Mouse (Mus musculus) E14TG2a.4 (cell line): ENCODE measurements at regions not wholly inside any gene's neighbourhood (a gene's known extent, or its start where the extent isn't known, plus 50 kb on each side); places are given as distances from the start of the nearest gene placed in this dataset.

ENCODE experiments used
- H3K27me3 ChIP-seq: 2 replicates; pipeline ENCODE4 v1.6.1; 2014; ENCODE audit warnings: low read length, control low read depth; ENCODE audit not compliant: insufficient read depth
- H3K36me3 ChIP-seq: 2 replicates; pipeline ENCODE4 v1.6.1; 2014; ENCODE audit warnings: low read length, control low read depth; ENCODE audit not compliant: insufficient read depth
- H3K4me1 ChIP-seq: replicated peaks from 2 replicates; pipeline ENCODE4 v1.6.1; 2014; ENCODE audit warnings: low read depth, low read length, control low read depth
- H3K4me3 ChIP-seq: replicated peaks from 2 replicates; pipeline ENCODE4 v1.5.1; 2014; ENCODE audit warnings: mild to moderate bottlenecking, low read length
- H3K9me3 ChIP-seq: 2 replicates; pipeline ENCODE4 v1.6.1; 2014; ENCODE audit warnings: low read length, control low read depth
- CTCF ChIP-seq: conservative IDR thresholded peaks from 2 replicates; pipeline ENCODE4 v1.5.1; 2014; ENCODE audit warnings: low read length
- NANOG ChIP-seq: IDR thresholded peaks from 2 replicates; pipeline ENCODE4 v1.6.1; 2014; ENCODE audit warnings: borderline replicate concordance, low read length, mixed read lengths
- POU5F1 ChIP-seq: IDR thresholded peaks from 2 replicates; pipeline ENCODE4 v1.6.1; 2014; ENCODE audit warnings: low read length, borderline replicate concordance

DNA sequence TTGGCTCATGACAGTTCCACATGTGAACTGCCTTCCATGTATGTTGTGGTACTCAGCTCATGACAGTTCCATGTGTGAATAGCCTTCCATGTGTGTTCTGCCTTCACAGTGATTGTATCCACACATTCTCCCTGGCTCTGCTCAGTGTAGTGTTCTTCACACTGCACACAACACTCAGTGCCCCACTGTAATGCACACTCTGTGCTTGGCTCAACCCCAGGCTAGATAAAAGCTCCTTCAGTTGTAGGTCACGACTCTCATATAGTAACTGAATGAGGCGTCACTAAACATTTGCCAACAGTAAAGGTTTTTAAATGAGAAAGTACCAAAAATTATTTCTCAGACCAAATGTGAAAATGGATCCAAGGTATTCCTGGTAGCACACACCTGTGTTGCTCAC is 79.6 kb downstream of the Tex29 start:
- TF ChIP-seq NANOG: no peak
- Histone ChIP-seq H3K4me3 (no peak overlapping the region), H3K36me3 (no peaks in the 10 kb centered on the region), H3K4me1 (peaks cover 4% of the 10 kb centered on the region; the same call in 1 of the 2 replicates), H3K27me3 (peaks cover 3% of the 10 kb centered on the region; the same call in 1 of the 2 replicates), H3K9me3 (peaks cover 4% of the 10 kb centered on the region; the same call in 1 of the 2 replicates)

DNA sequence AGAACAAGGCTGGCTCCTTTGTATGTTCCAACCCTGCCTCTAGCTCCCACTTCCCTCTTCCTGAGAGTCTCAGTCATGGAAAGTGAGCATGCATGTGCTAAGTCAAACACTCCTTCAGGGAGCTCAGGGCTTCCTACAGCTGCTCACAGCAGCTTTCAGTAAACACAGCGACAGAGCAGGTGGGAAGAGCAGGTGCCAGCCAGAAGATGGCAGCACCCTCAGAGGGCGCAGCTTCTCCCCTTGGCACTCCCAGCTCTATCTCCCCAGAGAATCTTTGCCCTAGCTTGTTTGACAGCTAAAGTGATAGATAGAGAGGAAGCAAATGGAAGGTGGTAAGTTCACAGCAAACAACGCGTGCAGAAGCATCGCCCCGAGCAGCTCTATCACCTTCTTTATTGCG is 82.8 kb downstream of the Tex29 start:
- no peaks in the 10 kb centered on the region for H3K27me3 ChIP-seq
- H3K4me3 ChIP-seq: no peak overlapping the region
- H3K36me3 ChIP-seq: no peaks in the 10 kb centered on the region
- H3K9me3 ChIP-seq: peaks cover 4% of the 10 kb centered on the region; the same call in 1 of the 2 replicates
- H3K4me1 ChIP-seq: no peaks in the 10 kb centered on the region
- no peak for TF ChIP-seq NANOG
- TF ChIP-seq POU5F1: no peak
- no peak for TF ChIP-seq CTCF

DNA sequence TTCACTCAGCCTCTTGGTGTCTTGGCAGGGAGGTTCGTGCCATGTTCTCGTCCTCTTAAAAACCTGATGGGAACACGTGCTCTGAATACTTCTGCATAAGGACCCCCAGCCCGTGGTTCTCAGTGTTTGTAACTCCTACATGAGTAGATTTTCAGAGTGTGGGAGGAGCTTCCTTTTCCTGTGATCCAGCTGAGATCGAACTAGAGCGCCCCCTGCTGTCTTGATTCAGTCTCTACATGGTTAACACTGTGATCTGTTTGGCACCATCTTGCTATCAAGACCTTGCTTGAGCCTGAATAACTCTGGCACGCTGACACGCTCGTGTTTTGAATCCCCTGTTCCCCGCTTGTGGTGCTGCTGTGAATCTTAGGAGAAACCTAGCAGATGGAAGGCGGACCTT is 83.9 kb downstream of the Tex29 start:
- Histone ChIP-seq H3K4me3 (no peak overlapping the region), H3K36me3 (no peaks in the 10 kb centered on the region), H3K27me3 (no peaks in the 10 kb centered on the region), H3K9me3 (peaks cover 4% of the 10 kb centered on the region; the same call in 1 of the 2 replicates), H3K4me1 (no peaks in the 10 kb centered on the region)
- TF ChIP-seq POU5F1 (no peak), CTCF (peak; percentile 47)

DNA sequence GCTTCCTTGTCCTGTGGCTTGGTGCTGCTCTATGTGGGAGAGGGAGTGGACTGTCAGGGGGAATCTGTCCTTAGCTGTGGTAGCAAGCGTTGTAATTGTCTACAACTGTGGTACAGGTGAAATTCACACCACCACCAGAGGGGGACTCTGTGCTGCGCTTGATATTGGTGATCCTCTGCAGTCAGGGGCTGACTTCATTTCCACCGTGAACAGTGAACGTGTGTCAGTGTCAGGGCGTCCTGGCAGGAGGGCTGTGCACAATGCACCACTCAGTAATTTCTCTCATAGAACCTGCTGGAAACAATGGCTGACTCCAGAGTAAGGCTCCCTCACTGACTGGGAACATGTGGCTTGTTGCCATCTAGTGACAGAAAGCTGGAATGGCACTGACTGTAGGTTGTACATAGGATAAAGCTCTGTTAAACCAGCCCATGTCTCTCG is 102.6 kb downstream of the Tex29 start:
- H3K4me3 ChIP-seq: no peak overlapping the region
- TF ChIP-seq POU5F1: no peak
- no peak for TF ChIP-seq NANOG
- peak; percentile 55 for TF ChIP-seq CTCF
- no peaks in the 10 kb centered on the region for H3K4me1 ChIP-seq
- H3K27me3 ChIP-seq: no peaks in the 10 kb centered on the region
- peaks cover 8% of the 10 kb centered on the region; the same call in 1 of the 2 replicates for H3K9me3 ChIP-seq
- no peaks in the 10 kb centered on the region for H3K36me3 ChIP-seq

DNA sequence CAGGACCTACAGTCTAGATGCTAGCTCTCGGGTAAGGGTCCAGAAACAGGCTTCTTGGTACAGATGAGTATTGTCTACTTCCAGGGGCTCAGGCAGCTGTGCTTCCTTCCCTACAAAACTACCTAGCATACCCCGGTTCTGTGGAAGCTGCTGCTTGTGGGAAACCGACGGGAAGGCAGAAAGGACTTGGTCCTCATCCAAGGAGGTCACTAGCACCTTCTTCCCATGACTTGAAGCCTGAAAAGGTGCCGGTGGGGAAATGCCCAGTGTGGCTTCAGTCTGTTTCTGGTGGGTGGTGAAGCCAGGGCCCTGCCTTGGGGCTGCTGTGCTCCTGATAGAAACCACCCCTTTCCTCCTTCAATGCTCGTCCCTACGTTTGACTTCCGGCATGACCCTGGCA is 107.5 kb downstream of the Tex29 start:
- no peaks in the 10 kb centered on the region for H3K9me3 ChIP-seq
- no peaks in the 10 kb centered on the region for H3K4me1 ChIP-seq
- H3K27me3 ChIP-seq: no peaks in the 10 kb centered on the region
- no peak overlapping the region for H3K4me3 ChIP-seq
- TF ChIP-seq POU5F1 (no peak), CTCF (no peak), NANOG (no peak)
- no peaks in the 10 kb centered on the region for H3K36me3 ChIP-seq

DNA sequence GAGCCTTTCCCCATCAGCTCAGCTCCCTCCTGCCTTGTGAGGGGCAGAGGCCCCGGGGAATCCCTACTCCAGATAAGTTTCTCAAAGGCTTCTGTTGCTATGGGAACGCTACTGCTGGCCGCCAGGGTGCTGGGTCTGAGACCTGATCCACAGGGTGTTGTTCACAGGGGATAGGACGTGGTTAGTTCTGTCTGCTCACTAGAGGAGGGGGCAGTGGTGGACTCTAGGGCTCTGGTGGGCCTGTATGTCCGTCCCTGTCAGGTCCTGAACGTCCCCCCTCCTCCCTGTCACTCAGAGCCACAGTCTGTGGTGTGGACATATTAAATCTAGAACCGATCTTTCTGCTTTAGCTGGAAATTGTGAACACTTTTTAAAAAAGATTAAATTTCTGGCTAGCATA is 116.0 kb downstream of the Tex29 start:
- peaks cover 5% of the 10 kb centered on the region; the same call in 1 of the 2 replicates for H3K9me3 ChIP-seq
- no peak for TF ChIP-seq NANOG
- no peak for TF ChIP-seq POU5F1
- no peak for TF ChIP-seq CTCF

DNA sequence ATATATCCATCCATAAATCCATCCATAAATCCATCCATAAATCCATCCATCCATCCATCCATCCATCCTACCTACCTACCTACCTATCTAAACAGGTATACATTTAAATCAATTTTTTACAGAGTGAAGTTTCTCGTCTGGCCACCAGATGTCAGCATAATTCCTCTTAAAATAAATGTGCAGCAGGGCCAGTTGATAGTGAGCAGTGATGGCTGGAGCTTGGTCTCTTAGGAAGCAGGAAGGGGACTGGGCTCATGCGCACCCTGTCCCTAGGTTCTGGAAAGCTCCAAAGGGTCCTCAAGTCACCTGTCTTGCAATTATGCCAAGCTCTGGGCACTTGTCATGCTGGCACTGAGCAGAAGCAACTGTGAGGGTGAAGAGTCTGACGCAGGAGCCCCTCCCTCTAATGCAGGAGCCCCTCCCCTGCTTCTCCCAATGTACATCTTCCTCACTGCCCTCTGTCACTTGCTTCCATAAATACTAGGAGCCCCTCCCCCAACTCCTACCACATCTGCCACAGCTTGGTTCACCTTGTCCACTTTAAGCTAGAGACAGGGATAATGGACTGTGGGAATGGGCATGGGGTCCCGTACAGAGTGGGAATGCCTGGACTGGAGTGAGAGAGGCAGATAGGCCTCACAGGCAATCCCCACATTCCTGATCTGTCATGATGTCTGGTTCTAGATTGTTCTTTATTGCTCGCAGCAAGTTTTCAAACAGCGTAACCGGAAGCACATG is 116.9 kb downstream of the Tex29 start:
- peak; percentile 42 for TF ChIP-seq CTCF
- no peak for TF ChIP-seq POU5F1
- no peak for TF ChIP-seq NANOG
- Histone ChIP-seq H3K4me1 (no peaks in the 10 kb centered on the region), H3K27me3 (peaks cover 2% of the 10 kb centered on the region; the same call in 1 of the 2 replicates), H3K9me3 (peaks cover 5% of the 10 kb centered on the region; the same call in 1 of the 2 replicates), H3K4me3 (no peak overlapping the region), H3K36me3 (no peaks in the 10 kb centered on the region)

More for the DNA sequence above, 116.0 kb downstream of the Tex29 start:
- no peaks in the 10 kb centered on the region for H3K36me3 ChIP-seq
- H3K4me3 ChIP-seq: no peak overlapping the region
- no peaks in the 10 kb centered on the region; the same call in 1 of the 2 replicates for H3K27me3 ChIP-seq
- H3K4me1 ChIP-seq: no peaks in the 10 kb centered on the region

DNA sequence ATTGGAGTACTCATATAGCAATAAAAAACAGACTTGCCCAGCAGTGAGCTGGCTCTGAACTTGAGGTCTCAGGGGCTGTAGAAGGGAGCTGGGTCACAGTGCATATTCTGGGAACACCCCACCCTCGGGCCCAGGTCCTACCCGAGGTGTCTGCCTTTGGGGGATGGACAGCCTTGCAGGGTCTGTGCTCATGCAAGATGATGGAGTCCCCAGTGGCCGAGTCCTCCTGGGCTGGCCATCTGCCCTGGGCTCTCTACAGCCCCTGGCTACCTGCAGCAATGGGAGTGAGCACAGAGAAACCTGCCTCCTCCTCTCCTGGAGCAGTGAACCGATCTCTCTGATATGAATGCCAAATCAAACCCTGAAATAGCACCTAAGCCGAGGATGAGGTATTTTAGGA is 117.9 kb downstream of the Tex29 start:
- Histone ChIP-seq H3K9me3 (peaks cover 5% of the 10 kb centered on the region; the same call in 1 of the 2 replicates), H3K36me3 (no peaks in the 10 kb centered on the region), H3K4me1 (no peaks in the 10 kb centered on the region), H3K4me3 (no peak overlapping the region), H3K27me3 (peaks cover 2% of the 10 kb centered on the region; the same call in 1 of the 2 replicates)
- TF ChIP-seq NANOG (no peak), POU5F1 (no peak), CTCF (no peak)

DNA sequence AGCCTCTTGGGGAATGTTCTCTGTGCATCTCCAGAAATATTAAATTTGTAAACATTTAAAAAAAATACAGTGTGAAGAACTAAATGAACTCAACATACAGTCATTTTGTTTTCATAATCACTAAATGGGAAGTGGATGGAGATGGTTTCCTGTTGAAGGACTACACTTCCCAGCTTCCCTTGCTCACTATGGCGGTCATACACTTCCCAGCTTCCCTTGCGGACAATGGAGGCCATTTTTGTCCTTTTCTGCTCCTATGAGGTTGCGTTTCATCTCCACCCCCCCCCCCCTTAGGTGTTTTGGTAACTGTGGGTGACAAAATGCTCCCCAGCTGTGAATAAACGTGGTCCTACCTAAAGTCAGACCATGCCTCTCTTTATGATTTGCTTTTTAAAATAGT is 119.2 kb downstream of the Tex29 start:
- no peak overlapping the region for H3K4me3 ChIP-seq
- TF ChIP-seq NANOG (no peak), CTCF (no peak), POU5F1 (no peak)
- H3K4me1 ChIP-seq: no peaks in the 10 kb centered on the region
- H3K36me3 ChIP-seq: no peaks in the 10 kb centered on the region
- peaks cover 5% of the 10 kb centered on the region; the same call in 1 of the 2 replicates for H3K9me3 ChIP-seq
- H3K27me3 ChIP-seq: peaks cover 2% of the 10 kb centered on the region; the same call in 1 of the 2 replicates
